Mouse (Mus musculus) lung, embryonic 15.5 days (tissue): ENCODE data around the gene Gramd1b. TPM values are rescaled to one million over a fixed set of nuclear protein-coding genes. Genes with fewer than 3 reads are reported as not detected.

Experiments
- ATAC-seq: fragments of 200-750 bp; cut with Nextera tagmentation; 2 replicates; pipeline ENCODE4 v1.8.0; 2017; ENCODE audit warnings: moderate number of reproducible peaks, borderline replicate concordance; ENCODE audit not compliant: low FRiP score, low TSS enrichment; ENCODE audit errors: extremely low read depth
- H3K27ac ChIP-seq: fragments of 300-500 bp; sonication (generic); 2 replicates; pipeline ENCODE4 v1.5.1; 2015; ENCODE audit warnings: moderate library complexity, mild to moderate bottlenecking, inconsistent platforms
- H3K27me3 ChIP-seq: fragments of 300-500 bp; sonication (generic); 2 replicates; pipeline ENCODE4 v1.6.1; 2015; ENCODE audit warnings: inconsistent platforms
- H3K36me3 ChIP-seq: fragments of 300-500 bp; sonication (generic); 2 replicates; pipeline ENCODE4 v1.6.1; 2015; ENCODE audit warnings: inconsistent platforms
- H3K4me1 ChIP-seq: fragments of 300-500 bp; sonication (generic); 2 replicates; pipeline ENCODE4 v1.6.1; 2015; ENCODE audit warnings: inconsistent platforms
- H3K4me2 ChIP-seq: fragments of 300-500 bp; sonication (generic); 2 replicates; pipeline ENCODE4 v1.6.1; 2015; ENCODE audit warnings: inconsistent platforms, mild to moderate bottlenecking, moderate library complexity
- H3K4me3 ChIP-seq: fragments of 300-500 bp; sonication (generic); 2 replicates; pipeline ENCODE4 v1.5.1; 2015; ENCODE audit warnings: mild to moderate bottlenecking, inconsistent platforms
- H3K9ac ChIP-seq: fragments of 300-500 bp; sonication (generic); 2 replicates; pipeline ENCODE4 v1.6.1; 2015; ENCODE audit warnings: inconsistent platforms
- H3K9me3 ChIP-seq: fragments of 300-500 bp; sonication (generic); 2 replicates; pipeline ENCODE4 v1.6.1; 2016; ENCODE audit warnings: inconsistent platforms
- WGBS: fragments of 180-500 bp; shearing (Covaris S2); methylation state at CpG from one replicate; pipeline ENCODE4 v1.1.7; 2015; 5-methylcytosine and 5-hydroxymethylcytosine counted together
- polyA plus RNA-seq: library from polyadenylated mRNA; unstranded; fragments of >200 nt; fragmentation: Nextera tagmentation; extraction: Ambion mirVana; gene quantifications from 2 replicates; pipeline ENCODE4 v1.2.1, GENCODE M21; 2015

Gramd1b gene
- polyA plus RNA-seq, 1 experiment from 2014 or later = 5.5 TPM

DNA sequence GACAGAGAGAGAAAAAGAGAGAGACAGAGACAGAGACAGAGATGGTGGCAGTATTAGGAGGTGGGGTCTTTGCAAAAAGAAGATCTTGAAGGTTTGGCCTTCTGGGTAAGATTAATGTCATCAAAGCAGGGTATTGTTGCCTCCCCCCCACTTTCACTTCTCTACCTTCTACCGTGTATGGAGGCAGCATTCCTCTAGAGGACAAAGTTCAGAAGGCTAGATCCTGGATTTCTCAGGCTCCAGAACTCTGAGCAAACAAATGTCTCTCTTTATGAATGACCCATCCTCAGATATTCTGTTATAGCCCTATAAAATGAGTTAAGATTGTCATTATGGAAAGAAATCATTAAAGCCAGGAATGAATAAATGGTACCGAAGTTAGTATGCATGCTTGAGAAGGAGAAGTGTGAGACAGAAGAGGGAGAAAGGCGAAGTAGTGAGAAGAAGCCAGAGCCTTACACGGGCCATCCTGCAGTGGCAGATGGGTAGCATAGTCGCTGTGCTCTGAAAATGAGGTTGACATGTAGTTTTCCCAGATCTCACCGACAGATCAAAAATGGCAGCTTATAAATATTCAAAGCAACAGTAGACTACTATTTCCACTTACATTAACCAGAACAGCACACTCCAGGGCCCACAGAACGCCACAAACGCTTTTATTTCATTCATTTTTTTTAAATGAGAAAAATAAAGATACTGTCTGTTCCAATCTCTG is 91.1 kb downstream of the Gramd1b start:
- H3K27ac ChIP-seq = no peak overlapping the region
- no peaks in the 10 kb centered on the region for H3K36me3 ChIP-seq
- no peak overlapping the region for H3K9ac ChIP-seq
- H3K27me3 ChIP-seq = no peaks in the 10 kb centered on the region
- 74% methylated on average over 8 of the region's 8 CpGs for WGBS
- no peak for ATAC-seq
- H3K4me2 ChIP-seq = no peak overlapping the region
- H3K9me3 ChIP-seq = no peaks in the 10 kb centered on the region
- H3K4me1 ChIP-seq = no peaks in the 10 kb centered on the region
- H3K4me3 ChIP-seq = no peak overlapping the region

DNA sequence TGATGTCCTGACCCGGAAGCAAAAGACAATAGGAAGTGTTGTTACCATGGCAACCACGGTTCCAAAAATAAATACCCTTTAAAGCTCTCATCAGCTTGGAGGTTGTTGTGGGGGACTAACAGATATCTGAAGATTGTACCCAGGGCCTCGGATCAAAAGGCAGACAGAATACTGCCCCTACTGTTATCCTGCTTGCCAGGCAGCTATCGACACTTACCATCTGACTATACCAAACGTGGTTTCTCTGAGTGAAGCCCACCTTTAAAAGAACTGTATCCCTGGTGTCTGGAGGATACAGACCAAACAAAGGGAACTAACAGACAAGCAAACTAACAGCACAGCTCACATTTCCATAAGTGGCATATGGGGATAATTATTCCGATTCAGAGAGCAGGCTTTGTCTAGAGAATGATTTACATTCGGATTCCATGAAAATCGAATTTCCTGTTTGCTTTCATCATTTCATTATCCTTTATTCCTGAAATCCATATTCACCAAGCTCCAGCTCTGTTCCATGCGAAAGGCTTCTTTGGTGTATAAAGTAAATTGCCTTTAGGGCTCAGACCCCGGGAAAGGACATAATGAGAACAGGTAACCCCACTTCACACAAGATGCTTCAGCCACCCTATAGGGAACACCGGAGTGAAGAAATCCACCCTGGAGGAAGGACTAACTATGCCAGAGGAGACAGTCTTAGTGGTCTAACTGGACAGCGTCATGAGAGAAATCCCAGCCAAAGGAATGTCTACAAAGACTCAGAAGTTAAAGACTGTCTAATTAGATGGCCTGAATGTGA is 92.3 kb downstream of the Gramd1b start:
- ATAC-seq = no peak
- no peak overlapping the region for H3K9ac ChIP-seq
- 67% methylated on average over 12 of the region's 12 CpGs for WGBS
- no peak overlapping the region for H3K27ac ChIP-seq
- no peaks in the 10 kb centered on the region for H3K4me1 ChIP-seq
- H3K27me3 ChIP-seq = no peaks in the 10 kb centered on the region
- no peaks in the 10 kb centered on the region for H3K9me3 ChIP-seq
- H3K4me2 ChIP-seq = no peak overlapping the region
- H3K36me3 ChIP-seq = no peaks in the 10 kb centered on the region
- no peak overlapping the region for H3K4me3 ChIP-seq

DNA sequence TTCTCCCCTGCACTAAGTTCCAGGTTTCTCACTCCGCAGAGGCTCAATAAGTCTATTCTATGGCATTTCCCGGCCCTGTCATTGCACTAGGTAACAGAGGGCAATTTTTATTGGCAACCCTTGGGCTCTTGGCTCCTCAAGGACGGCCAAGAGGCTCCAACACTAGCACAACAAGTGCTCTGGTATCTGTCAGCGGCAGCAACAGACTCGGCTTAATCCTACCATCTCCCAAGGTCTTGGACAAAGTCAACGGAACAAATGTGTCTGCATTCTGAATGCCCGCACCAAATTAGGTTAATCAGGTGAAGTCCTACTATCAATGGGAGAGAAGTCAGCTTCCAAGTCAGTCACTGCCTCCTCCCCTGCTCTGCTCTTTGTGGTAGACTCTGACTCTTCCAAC is 93.3 kb downstream of the Gramd1b start:
- Histone ChIP-seq H3K4me1 (no peaks in the 10 kb centered on the region), H3K4me2 (no peak overlapping the region), H3K4me3 (no peak overlapping the region), H3K36me3 (no peaks in the 10 kb centered on the region), H3K9me3 (no peaks in the 10 kb centered on the region), H3K27ac (no peak overlapping the region), H3K27me3 (no peaks in the 10 kb centered on the region), H3K9ac (no peak overlapping the region)
- 84% methylated on average over 7 of the region's 7 CpGs for WGBS
- ATAC-seq = no peak

DNA sequence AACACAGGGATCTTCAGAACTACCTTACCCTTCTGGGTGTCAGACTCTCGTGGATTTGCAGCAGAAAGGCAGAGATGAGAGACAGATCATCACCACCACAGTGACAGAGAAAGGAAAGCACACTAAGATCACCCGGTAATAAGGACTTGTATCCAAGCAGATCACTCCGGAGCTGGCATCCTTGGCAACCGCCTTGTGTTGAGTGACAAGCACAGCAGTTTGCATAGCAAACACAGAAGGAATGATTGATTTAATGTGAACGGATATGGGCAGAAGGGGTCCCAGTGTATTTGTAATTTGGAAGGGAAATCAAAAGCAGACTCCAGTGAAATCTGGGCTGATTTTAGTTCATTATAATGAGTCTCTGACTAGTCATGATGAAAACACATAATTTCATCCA is 97.9 kb downstream of the Gramd1b start:
- no peak overlapping the region for H3K27ac ChIP-seq
- no peak overlapping the region for H3K4me3 ChIP-seq
- no peaks in the 10 kb centered on the region for H3K27me3 ChIP-seq
- H3K4me2 ChIP-seq = no peak overlapping the region
- 71% methylated on average over 5 of the region's 5 CpGs for WGBS
- no peaks in the 10 kb centered on the region for H3K4me1 ChIP-seq
- H3K9me3 ChIP-seq = no peaks in the 10 kb centered on the region
- no peak for ATAC-seq
- H3K36me3 ChIP-seq = no peaks in the 10 kb centered on the region
- H3K9ac ChIP-seq = no peak overlapping the region

DNA sequence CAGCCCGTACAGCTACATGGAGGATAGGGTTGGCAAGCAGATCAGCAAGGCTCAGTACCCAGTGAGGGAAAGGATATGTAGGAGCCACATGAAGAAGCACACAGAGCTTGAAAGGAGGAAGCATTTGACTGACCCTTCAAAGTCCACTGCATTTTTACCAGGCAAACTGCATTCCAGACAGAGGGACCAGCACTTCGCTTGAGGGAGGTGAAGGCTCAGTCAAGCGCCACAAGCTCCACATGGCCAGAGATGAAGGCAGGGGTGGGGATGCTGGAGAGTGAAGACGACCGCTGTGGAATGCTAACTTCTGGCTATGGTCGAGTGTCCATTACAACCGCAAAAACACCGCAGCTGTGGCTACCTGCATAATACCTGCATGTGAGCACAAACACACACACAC is 100.2 kb downstream of the Gramd1b start:
- no peak overlapping the region for H3K27ac ChIP-seq
- H3K4me2 ChIP-seq = no peak overlapping the region
- no peak overlapping the region for H3K9ac ChIP-seq
- no peaks in the 10 kb centered on the region for H3K9me3 ChIP-seq
- H3K4me1 ChIP-seq = no peaks in the 10 kb centered on the region
- no peak overlapping the region for H3K4me3 ChIP-seq
- no peak for ATAC-seq
- WGBS = 70% methylated on average over 8 of the region's 8 CpGs
- H3K36me3 ChIP-seq = no peaks in the 10 kb centered on the region
- no peaks in the 10 kb centered on the region for H3K27me3 ChIP-seq

DNA sequence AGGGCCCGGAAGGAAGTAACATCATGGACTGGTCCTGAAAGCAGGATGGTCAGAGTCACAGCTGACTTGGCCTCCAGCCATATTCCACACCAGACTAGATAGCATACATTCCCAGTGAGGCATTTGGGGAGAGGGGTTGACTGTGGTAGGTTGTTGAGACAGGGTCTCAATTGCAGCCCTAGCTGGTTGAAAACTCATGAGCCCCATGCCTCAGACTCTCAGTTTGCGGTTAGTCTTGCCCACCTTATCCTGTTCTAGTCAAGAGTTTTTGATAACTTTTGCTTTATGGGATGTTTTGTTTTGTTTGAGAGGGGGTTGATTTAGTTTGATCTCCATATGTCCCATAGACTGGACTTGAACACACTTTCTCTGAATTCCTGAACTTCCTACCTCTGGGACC is 103.5 kb downstream of the Gramd1b start:
- H3K9me3 ChIP-seq = no peaks in the 10 kb centered on the region
- H3K27ac ChIP-seq = no peak overlapping the region
- no peaks in the 10 kb centered on the region for H3K27me3 ChIP-seq
- ATAC-seq = no peak
- no peak overlapping the region for H3K4me3 ChIP-seq
- no peak overlapping the region for H3K9ac ChIP-seq
- no peaks in the 10 kb centered on the region for H3K36me3 ChIP-seq
- H3K4me2 ChIP-seq = no peak overlapping the region
- peaks cover 4% of the 10 kb centered on the region; the same call in 1 of the 2 replicates for H3K4me1 ChIP-seq
- 81% methylated on average over 2 of the region's 2 CpGs for WGBS

DNA sequence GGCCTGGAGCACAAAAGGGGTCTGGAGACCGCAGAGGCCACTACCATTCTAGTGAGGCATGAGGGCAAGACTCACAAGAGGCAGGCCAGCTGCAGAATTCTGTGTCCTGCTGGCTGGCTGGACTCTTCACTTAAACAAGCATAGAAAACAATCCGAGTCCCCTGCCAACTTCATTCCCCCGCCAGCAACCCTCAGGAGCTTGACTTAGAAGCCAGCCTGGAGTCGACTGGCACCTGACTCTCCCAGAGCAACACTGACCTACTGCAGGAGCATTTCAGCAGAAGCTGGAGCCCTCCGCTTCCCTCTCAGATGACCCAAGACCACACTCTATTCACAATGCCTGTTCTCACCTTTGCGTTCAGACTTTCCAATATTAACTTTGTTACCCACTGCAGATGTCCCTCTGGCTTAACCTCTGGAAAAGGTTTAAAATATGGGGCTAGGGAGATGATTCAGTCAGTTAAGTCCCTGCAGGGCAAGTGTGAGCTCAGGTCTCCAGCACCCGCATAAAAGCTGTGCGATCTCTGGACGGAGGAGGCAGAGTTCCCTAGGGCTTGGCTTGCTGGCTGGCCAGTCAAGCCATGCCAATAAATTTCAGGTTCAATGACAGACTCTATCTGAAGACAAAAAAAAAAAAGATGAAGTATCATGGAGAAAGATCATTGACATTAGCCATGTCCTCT is 104.8 kb downstream of the Gramd1b start:
- peaks cover 4% of the 10 kb centered on the region; the same call in 1 of the 2 replicates for H3K4me1 ChIP-seq
- no peak overlapping the region for H3K4me3 ChIP-seq
- no peak for ATAC-seq
- no peaks in the 10 kb centered on the region for H3K36me3 ChIP-seq
- 83% methylated on average over 9 of the region's 9 CpGs for WGBS
- H3K9ac ChIP-seq = no peak overlapping the region
- no peak overlapping the region for H3K27ac ChIP-seq
- no peaks in the 10 kb centered on the region for H3K27me3 ChIP-seq
- H3K9me3 ChIP-seq = no peaks in the 10 kb centered on the region
- H3K4me2 ChIP-seq = no peak overlapping the region

DNA sequence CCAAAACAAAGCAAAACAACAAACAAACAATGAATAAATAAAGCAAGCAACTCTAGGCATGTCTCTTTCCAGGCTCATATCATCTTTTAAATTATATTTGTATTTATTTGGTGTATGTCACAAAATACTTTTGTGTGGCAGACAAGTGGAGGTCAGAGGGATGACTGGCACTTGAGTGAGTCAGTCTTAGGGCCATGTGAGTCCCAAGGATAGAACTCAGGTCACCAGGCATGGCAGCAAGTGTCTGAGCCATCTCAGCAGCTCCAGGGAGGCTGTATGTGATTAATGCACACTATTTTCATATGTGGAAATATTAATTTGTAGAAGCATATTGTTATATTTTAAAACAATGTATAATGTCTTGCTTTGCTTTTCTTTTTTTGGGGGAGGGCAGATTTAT is 106.3 kb downstream of the Gramd1b start:
- ATAC-seq = no peak

DNA sequence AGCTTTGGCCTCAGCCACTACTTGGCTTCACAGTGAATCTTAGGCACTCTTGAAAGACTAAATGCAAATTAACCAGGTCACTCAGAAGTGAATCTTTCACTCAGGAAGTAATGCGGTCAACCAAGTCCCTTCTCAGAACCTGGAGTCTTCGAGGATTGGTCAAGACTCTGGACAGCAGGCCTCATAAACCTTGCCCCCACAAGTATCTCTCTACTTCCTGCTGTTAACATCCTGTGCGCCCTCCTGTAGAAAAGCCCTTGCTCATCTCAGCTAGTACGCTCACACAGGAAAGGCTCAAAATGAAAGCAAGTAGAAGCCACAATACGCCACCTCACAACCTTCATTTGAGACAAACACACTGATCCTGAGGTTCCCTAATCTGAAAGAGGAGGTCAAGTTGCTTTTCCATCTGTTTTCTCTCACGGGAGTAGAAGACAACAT is 107.7 kb downstream of the Gramd1b start:
- Histone ChIP-seq H3K4me3 (no peak overlapping the region), H3K36me3 (no peaks in the 10 kb centered on the region), H3K9ac (no peak overlapping the region), H3K9me3 (no peaks in the 10 kb centered on the region), H3K27ac (peak overlapping the region; percentile 88), H3K4me1 (peaks cover 4% of the 10 kb centered on the region; the same call in 1 of the 2 replicates), H3K27me3 (no peaks in the 10 kb centered on the region), H3K4me2 (no peak overlapping the region)
- no peak for ATAC-seq
- 76% methylated on average over 6 of the region's 6 CpGs for WGBS

More for the DNA sequence above, 106.3 kb downstream of the Gramd1b start:
- no peaks in the 10 kb centered on the region for H3K27me3 ChIP-seq
- no peak overlapping the region for H3K4me3 ChIP-seq
- H3K9ac ChIP-seq = no peak overlapping the region
- no peaks in the 10 kb centered on the region for H3K9me3 ChIP-seq
- H3K4me2 ChIP-seq = no peak overlapping the region
- H3K36me3 ChIP-seq = no peaks in the 10 kb centered on the region
- no peak overlapping the region for H3K27ac ChIP-seq
- H3K4me1 ChIP-seq = peaks cover 4% of the 10 kb centered on the region; the same call in 1 of the 2 replicates

DNA sequence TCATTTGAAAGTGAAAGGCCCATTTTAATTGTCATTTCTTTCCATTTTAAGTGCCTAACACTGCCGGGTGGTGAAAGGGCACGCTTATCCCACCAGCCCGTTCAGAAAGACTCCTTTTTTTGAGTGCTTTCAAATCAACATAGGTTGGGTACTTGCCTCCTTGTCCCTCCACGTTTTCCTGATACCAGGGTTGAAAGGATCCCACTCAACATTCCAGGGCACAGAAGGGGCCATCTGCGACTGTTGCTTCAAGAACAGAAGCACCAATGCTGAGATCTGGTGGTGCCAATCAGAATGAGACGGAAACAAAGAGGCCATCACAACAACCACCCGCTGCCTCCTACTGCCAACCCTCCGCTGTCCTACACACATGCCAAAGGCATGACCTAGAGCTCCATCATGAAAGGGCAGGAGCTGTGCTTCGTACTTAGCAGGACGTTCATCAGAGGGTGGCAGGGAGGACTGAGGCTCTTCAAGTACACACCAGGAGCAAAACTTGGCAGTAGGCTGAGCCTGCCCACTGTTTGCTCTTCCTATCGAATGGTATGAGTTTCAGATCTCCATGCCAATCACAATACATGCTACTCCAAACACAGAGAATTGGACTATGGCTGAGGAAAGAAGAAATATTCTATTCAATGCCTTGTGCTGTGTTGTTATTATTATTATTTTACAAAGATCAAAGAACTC is 108.7 kb downstream of the Gramd1b start:
- Histone ChIP-seq H3K36me3 (no peaks in the 10 kb centered on the region), H3K4me3 (no peak overlapping the region), H3K27ac (peak overlapping the region; percentile 88), H3K9me3 (no peaks in the 10 kb centered on the region), H3K9ac (no peak overlapping the region), H3K4me1 (peaks cover 4% of the 10 kb centered on the region; the same call in 1 of the 2 replicates), H3K27me3 (no peaks in the 10 kb centered on the region), H3K4me2 (peak overlapping the region; percentile 26; the same call in 1 of the 2 replicates)
- ATAC-seq = peak; percentile 69
- 50% methylated on average over 11 of the region's 11 CpGs for WGBS

DNA sequence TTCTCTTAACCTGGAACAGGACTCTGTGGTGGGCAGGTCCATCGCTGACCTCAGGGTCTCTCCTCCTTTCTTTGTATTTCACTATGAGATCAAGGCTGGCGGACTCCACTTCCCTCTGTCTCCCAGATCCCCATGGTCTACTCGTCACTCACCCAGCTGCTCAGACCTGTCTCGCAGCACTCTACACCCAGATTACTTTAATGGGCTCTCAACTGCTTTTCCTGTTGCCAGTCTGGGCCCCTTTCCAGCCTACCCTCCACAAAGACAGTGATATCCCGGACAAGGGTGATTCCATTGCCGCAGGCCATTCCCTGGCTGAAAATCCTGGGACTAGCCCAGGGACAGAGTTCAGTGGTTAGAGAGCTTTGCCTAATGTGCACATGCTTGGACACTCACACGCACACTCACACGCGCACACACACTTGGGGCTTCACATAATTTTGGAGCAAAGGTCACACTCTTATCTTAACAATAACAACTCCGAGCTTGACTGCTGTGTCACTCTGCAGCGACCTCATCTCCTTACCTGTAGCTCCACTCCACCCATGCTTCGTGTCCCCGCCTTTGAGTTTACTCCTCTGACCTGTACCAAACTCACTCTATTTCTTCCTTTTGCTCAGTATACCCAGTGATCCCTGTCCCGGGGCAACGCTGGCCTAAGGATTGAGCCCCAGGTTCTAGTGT is 110.4 kb downstream of the Gramd1b start:
- Histone ChIP-seq H3K36me3 (no peaks in the 10 kb centered on the region), H3K27ac (peak overlapping the region; percentile 2; the same call in 1 of the 2 replicates), H3K9me3 (no peaks in the 10 kb centered on the region), H3K4me3 (no peak overlapping the region), H3K4me2 (no peak overlapping the region), H3K27me3 (no peaks in the 10 kb centered on the region), H3K9ac (no peak overlapping the region), H3K4me1 (peaks cover 4% of the 10 kb centered on the region; the same call in 1 of the 2 replicates)
- ATAC-seq = no peak
- 65% methylated on average over 15 of the region's 15 CpGs for WGBS
